Mouse (Mus musculus) hindbrain, embryonic 14.5 days (tissue): ENCODE results near the gene Mtss1l. TPM values are rescaled to one million over a fixed set of nuclear protein-coding genes. Genes with fewer than 3 reads are reported as not detected.
A peak's percentile ranks its signal among the peaks of the same experiment; 100 is the strongest.

Experiments used
- ATAC-seq: fragments of 200-750 bp; cut with Nextera tagmentation; 2 replicates; pipeline ENCODE4 v1.8.0; 2017; ENCODE audit warnings: moderate number of reproducible peaks, mild to moderate bottlenecking, moderate TSS enrichment, moderate library complexity; ENCODE audit not compliant: low FRiP score
- DNase-seq: peaks from one replicate; pipeline ENCODE4 v3.0.0-alpha.2; 2015; ENCODE audit warnings: low spot score
- H3K27ac ChIP-seq: fragments of 300-500 bp; sonication (generic); 2 replicates; pipeline ENCODE4 v1.5.1; 2014; ENCODE audit warnings: mild to moderate bottlenecking, moderate library complexity
- H3K27me3 ChIP-seq: fragments of 300-500 bp; sonication (generic); 2 replicates; pipeline ENCODE4 v1.6.1; 2014; ENCODE audit warnings: mild to moderate bottlenecking, low read length, mixed read lengths; ENCODE audit not compliant: control insufficient read depth, insufficient read depth
- H3K36me3 ChIP-seq: fragments of 300-500 bp; sonication (generic); replicated peaks from 2 replicates; pipeline ENCODE4 v1.6.1; 2014; ENCODE audit not compliant: control insufficient read depth, insufficient read depth
- H3K4me1 ChIP-seq: fragments of 300-500 bp; sonication (generic); replicated peaks from 2 replicates; pipeline ENCODE4 v1.6.1; 2014; ENCODE audit warnings: antibody characterized with exemption, low read length, mixed read lengths; ENCODE audit not compliant: control insufficient read depth, insufficient read depth
- H3K4me2 ChIP-seq: fragments of 300-500 bp; sonication (generic); replicated peaks from 2 replicates; pipeline ENCODE4 v1.6.1; 2014; ENCODE audit warnings: mild to moderate bottlenecking, moderate library complexity
- H3K4me3 ChIP-seq: fragments of 300-500 bp; sonication (generic); replicated peaks from 2 replicates; pipeline ENCODE4 v1.5.1; 2014; ENCODE audit warnings: mild to moderate bottlenecking, low read length
- H3K9ac ChIP-seq: fragments of 300-500 bp; sonication (generic); 2 replicates; pipeline ENCODE4 v1.6.1; 2014
- H3K9me3 ChIP-seq: fragments of 300-500 bp; sonication (generic); 2 replicates; pipeline ENCODE4 v1.6.1; 2016; ENCODE audit warnings: low read length; ENCODE audit not compliant: control insufficient read depth
- WGBS: fragments of 180-500 bp; shearing (Covaris S2); extraction: QIAGEN DNeasy Blood & Tissue Kit; methylation state at CpG from one replicate; pipeline ENCODE4 v1.1.7; 2014; 5-methylcytosine and 5-hydroxymethylcytosine counted together
- polyA plus RNA-seq: library from polyadenylated mRNA; unstranded; fragments of >200 nt; fragmentation: Nextera tagmentation; extraction: Ambion mirVana; gene quantifications from 2 replicates; pipeline ENCODE4 v1.2.1, GENCODE M21; 2014

Gene Mtss1l
- polyA plus RNA-seq, 1 experiment from 2014 or later, result 32.9 TPM

DNA sequence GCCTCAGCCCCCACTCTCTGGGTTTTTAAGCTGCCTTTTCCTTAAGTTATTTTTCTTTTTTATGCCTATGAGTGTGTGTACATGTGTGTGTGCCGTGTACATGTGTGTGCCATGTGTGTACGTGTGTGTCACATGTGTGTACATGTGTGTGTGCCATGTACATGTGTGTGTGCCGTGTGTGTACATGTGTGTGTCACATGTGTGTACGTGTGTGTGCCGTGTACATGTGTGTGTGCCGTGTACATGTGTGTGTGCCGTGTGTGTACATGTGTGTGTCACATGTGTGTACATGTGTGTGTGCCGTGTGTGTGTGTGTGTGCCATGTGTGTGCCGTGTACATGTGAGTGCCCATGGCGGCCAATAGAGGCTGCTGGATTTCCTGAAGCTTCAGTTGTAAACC, 23.9 kb downstream of the Mtss1l start:
- Histone ChIP-seq H3K4me1 (no peaks in the 10 kb centered on the region), H3K36me3 (peaks cover 12% of the 10 kb centered on the region), H3K4me2 (no peak overlapping the region), H3K27ac (no peak overlapping the region), H3K27me3 (no peaks in the 10 kb centered on the region), H3K4me3 (no peak overlapping the region), H3K9ac (no peak overlapping the region), H3K9me3 (no peaks in the 10 kb centered on the region)
- DNase-seq (no peak), ATAC-seq (no peak)
- WGBS, result 97% methylated on average over 10 of the region's 10 CpGs

DNA sequence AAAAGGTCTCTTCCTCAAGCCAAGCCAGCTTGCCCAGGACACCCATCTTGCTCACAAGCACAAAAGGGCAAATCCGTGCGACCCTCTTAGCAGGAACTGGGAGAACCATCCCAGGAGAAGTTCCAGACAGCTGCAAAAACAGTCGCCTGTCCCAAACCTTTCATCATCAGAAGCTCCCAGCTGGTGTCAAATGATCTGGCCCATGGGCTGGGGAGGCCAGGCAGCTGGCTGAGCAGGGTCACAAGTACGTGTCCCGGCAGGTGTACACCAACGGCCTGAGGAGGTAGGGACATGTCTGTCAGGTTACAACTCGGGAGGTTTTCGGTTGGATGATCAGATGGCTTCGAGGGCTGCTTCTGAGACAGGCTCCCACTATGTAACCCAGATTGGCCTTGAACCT, 25.4 kb downstream of the Mtss1l start:
- Histone ChIP-seq H3K4me2 (no peak overlapping the region), H3K36me3 (no peaks in the 10 kb centered on the region), H3K9me3 (no peaks in the 10 kb centered on the region), H3K9ac (no peak overlapping the region; the same call in 1 of the 2 replicates), H3K4me3 (no peak overlapping the region), H3K27ac (no peak overlapping the region), H3K27me3 (no peaks in the 10 kb centered on the region), H3K4me1 (no peaks in the 10 kb centered on the region)
- no peak for DNase-seq
- WGBS, result 74% methylated on average over 9 of the region's 9 CpGs
- no peak for ATAC-seq

DNA sequence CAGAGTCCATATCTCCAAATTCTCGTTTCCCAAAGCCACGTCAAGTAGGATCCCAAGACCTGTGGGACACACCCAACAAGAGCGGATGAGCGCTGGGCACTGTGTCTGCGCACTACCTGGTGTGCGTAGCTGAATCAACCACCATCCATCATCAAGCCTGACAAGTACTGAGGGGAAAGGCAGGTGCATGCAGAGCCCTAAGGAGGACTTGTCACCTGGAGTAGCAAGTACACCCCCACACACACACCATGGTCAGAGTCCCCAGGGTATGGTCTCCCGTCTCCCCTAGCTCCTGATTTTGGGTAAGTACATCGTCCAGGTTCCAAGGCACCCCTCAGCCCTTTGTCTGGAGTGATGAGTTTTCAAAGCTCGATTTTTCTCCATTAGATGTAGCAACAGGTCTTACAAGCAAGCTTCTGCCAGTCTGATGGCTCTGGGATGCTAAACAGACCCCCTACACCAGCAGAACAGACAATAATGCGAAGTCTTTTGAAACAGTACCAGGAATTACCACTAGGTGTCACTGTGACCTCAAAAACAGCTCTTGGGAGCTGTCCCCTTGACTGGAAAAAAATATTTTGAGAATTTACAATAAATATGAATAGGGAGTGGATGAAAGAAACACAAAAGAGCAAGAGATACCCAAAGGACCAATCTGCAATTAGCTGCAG, 28.4 kb downstream of the Mtss1l start:
- 62% methylated on average over 10 of the region's 10 CpGs for WGBS
- H3K36me3 ChIP-seq, result no peaks in the 10 kb centered on the region
- no peak overlapping the region for H3K4me3 ChIP-seq
- no peak overlapping the region for H3K4me2 ChIP-seq
- H3K27me3 ChIP-seq, result no peaks in the 10 kb centered on the region
- H3K9ac ChIP-seq, result no peak overlapping the region
- DNase-seq (peak; percentile 97), ATAC-seq (peak; percentile 69; the same call in 1 of the 2 replicates)
- H3K9me3 ChIP-seq, result no peaks in the 10 kb centered on the region
- H3K4me1 ChIP-seq, result no peaks in the 10 kb centered on the region
- H3K27ac ChIP-seq, result no peak overlapping the region

DNA sequence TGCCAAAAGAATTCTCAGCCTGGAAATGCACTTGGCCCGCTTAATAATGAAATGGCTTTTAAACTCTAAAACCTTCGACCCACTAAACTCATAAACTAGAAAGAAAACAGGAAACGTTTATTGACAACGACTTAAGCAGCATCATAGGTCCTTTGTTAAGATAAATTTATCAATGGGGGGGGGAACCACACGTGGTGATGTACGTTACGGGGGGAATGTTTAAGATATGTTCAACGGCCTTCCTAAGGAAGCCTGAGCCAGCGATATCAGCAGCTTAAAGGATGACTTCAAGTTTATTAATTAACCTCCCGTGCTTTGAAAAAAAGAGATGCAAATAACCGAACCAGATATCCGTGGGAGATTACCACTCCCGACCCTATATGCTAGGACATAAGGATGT, 29.0 kb downstream of the Mtss1l start:
- Histone ChIP-seq H3K27me3 (no peaks in the 10 kb centered on the region), H3K27ac (no peak overlapping the region), H3K4me1 (no peaks in the 10 kb centered on the region), H3K4me3 (no peak overlapping the region), H3K4me2 (no peak overlapping the region), H3K9ac (0 out of 2 replicates have a peak overlapping the region, but pooled peaks have one; percentile 19), H3K9me3 (no peaks in the 10 kb centered on the region), H3K36me3 (no peaks in the 10 kb centered on the region)
- 43% methylated on average over 13 of the region's 13 CpGs for whole genome bisulfite sequencing
- ATAC-seq (no peak), DNase-seq (no peak)

DNA sequence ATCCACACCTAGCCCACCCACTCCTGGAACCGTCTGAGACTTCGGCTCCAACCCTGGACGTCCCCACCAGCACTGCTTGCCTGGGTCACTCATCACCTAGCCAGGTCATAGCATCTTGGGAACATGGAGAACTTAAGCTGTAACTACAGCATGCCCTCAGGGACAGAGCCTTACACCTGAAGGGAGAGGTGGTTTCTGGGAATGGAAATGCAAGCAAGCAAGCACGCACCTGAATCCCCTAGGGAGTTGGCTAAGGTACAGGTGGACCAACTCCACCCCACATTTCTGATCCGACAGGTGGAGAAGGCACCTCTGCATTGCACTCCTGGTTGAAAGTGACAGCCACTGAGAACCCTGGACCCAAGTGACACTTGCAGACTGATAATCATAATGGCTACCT, 30.2 kb downstream of the Mtss1l start:
- DNase-seq, result no peak
- Histone ChIP-seq H3K27me3 (no peaks in the 10 kb centered on the region), H3K4me3 (no peak overlapping the region), H3K9me3 (no peaks in the 10 kb centered on the region), H3K4me1 (no peaks in the 10 kb centered on the region), H3K36me3 (no peaks in the 10 kb centered on the region), H3K27ac (no peak overlapping the region), H3K9ac (no peak overlapping the region), H3K4me2 (no peak overlapping the region)
- ATAC-seq, result no peak
- 88% methylated on average over 5 of the region's 5 CpGs for WGBS

DNA sequence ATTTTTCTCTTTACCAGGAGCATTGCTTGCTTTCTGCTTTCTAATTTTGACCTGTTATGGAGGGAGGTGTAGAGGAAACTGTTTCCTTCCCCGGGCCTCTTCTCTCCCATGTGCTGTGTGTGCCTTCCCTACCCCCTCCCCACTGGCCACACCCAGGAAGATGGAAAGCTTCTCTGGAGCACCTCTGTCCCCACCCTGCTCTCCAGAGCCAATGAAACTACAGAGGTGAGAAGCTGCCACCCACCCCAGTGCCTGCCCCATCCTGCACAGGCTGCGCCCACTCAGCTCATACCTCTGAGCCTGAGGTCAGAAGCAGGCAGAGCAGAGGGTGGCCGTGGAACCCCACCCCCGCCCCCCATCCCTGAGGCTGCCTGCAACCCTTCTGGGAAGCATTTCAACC, 33.4 kb downstream of the Mtss1l start:
- WGBS, result 63% methylated on average over 4 of the region's 4 CpGs
- Histone ChIP-seq H3K4me3 (no peak overlapping the region), H3K4me2 (no peak overlapping the region), H3K27me3 (no peaks in the 10 kb centered on the region), H3K36me3 (no peaks in the 10 kb centered on the region), H3K9me3 (no peaks in the 10 kb centered on the region), H3K9ac (no peak overlapping the region), H3K27ac (no peak overlapping the region), H3K4me1 (no peaks in the 10 kb centered on the region)
- DNase-seq (no peak), ATAC-seq (no peak)

DNA sequence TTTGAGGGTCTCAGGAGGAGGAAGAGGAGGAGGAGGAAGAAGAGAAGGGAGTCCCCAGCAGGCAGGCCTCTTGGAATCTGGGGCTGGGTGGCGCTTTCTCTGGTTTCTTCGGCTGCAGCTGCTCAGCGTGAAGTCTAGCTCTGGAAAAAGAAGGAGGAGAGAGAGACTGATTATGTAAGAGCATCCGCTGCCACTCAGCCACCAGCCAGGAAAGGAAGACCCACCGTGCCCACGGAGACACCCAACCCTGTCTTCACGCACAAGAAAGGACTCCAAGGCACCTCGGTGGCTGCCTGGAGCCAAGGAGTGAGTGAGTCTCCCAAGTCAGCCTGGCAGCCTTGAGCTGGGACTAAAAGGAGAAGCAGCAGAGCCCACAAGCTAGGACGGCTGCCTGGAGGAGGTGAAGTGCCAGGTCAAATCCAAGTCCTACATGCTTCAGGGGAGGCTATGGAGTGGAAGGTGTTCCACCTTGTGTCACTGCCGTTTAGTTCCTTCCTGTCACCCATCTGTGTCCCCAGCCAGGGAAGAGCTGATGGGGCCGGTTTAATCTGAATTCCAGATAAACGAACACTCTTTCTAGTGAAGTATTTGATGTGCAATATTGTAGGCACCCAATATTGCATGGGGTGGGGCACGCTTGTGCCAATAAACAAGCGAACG, 34.4 kb downstream of the Mtss1l start:
- Histone ChIP-seq H3K4me3 (no peak overlapping the region), H3K4me2 (no peak overlapping the region), H3K27me3 (no peaks in the 10 kb centered on the region), H3K9me3 (no peaks in the 10 kb centered on the region), H3K9ac (no peak overlapping the region), H3K4me1 (no peaks in the 10 kb centered on the region), H3K27ac (no peak overlapping the region), H3K36me3 (no peaks in the 10 kb centered on the region)
- 63% methylated on average over 15 of the region's 15 CpGs for WGBS
- no peak for ATAC-seq
- DNase-seq, result no peak

DNA sequence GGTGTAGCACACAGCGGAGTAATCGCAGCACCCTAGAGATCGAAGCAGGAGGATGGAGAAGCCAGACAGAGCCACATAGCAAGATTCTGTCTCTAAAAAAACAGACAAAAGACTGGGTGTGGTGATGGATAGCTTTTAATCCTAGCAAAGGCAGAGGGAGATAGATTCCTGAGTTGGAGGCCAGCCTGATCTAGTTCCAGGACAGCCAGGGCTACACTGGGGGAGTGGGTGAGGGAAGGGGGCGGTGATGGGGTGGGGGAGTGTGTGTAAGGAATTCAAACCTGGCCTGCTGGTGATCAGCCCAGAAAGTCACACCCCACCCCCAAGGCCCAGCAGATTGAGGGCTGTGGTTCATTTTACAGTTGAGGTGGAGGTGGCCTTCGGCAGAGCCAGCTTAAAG, 34.9 kb downstream of the Mtss1l start:
- no peak overlapping the region for H3K4me3 ChIP-seq
- H3K36me3 ChIP-seq, result no peaks in the 10 kb centered on the region
- 77% methylated on average over 5 of the region's 5 CpGs for WGBS
- DNase-seq (no peak), ATAC-seq (no peak)
- H3K27me3 ChIP-seq, result no peaks in the 10 kb centered on the region
- no peak overlapping the region for H3K27ac ChIP-seq
- H3K4me2 ChIP-seq, result no peak overlapping the region
- no peak overlapping the region for H3K9ac ChIP-seq
- H3K9me3 ChIP-seq, result no peaks in the 10 kb centered on the region
- no peaks in the 10 kb centered on the region for H3K4me1 ChIP-seq

DNA sequence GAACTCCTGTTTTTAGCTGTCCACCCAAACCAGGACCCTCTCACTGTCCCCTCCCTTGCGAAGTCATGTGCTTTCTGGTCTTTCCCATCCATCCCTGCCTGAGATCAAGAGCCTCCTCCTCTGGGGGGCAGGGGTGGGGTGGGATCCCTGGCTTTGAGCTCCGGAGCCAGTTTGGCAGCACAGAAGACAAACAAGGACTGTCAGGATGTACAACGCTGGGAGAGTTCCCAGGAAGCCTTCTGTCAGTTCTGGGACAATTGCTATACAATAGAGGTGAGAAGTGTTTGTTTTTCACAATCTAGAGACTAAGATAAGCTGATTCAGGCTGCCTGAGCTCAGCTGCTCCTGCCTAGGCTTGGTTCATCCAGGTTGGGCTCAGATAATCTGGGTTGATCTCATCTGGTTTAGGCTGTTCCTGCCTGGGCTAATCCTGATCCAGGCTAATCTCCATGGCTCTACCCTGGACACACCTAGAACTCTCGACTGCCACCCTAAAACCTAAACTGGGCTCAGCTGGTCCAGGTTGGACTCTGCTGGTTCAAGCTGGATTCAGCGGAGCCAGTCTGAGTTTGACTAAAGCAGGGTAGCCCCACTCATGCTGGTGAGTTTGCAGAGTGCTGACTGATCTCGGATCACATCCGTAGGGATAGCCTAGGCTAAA, 39.1 kb downstream of the Mtss1l start:
- DNase-seq (no peak), ATAC-seq (no peak)
- no peaks in the 10 kb centered on the region for H3K9me3 ChIP-seq
- no peaks in the 10 kb centered on the region for H3K36me3 ChIP-seq
- H3K4me2 ChIP-seq, result no peak overlapping the region
- H3K4me3 ChIP-seq, result no peak overlapping the region
- H3K4me1 ChIP-seq, result no peaks in the 10 kb centered on the region
- H3K27me3 ChIP-seq, result no peaks in the 10 kb centered on the region
- H3K9ac ChIP-seq, result no peak overlapping the region
- WGBS, result 74% methylated on average over 7 of the region's 7 CpGs
- H3K27ac ChIP-seq, result peak overlapping the region; percentile 10; the same call in 1 of the 2 replicates
